Mouse (Mus musculus): ENCODE measurements at regions not wholly inside any gene's neighbourhood (a gene's known extent, or its start where the extent isn't known, plus 50 kb on each side); places are given as distances from the start of the nearest gene placed in this dataset.

GRCm38 (mm10) chr15:7508535-7508934 is 110.3 kb upstream of the Egflam start:
- WGBS, result 50% methylated on average over 8 of the region's 8 CpGs
- Histone ChIP-seq H3K27ac (ENCODE audit: low read length) (peak overlapping the region; percentile 1; the same call in 1 of the 2 replicates), H3K4me3 (replicated peaks; ENCODE audit: low read length) (no peak overlapping the region), H3K9ac (ENCODE audit: low read length) (no peak overlapping the region), H3K27me3 (ENCODE audit: control insufficient read depth, insufficient read depth, low read length) (no peaks in the 10 kb centered on the region), H3K4me2 (ENCODE audit: low read depth, low read length) (no peak overlapping the region), H3K9me3 (replicated peaks; ENCODE audit: control insufficient read depth, low read length) (no peaks in the 10 kb centered on the region), H3K4me1 (ENCODE audit: control insufficient read depth, insufficient read depth, low read length) (no peaks in the 10 kb centered on the region), H3K36me3 (ENCODE audit: control insufficient read depth, insufficient read depth, low read length) (no peaks in the 10 kb centered on the region)
- ATAC-seq (ENCODE audit: insufficient read depth, low FRiP score), result peak; percentile 40; the same call in 1 of the 2 replicates

GRCm38 (mm10) chr15:7514743-7515273 is 116.6 kb upstream of the Egflam start:
- no peak for ATAC-seq (ENCODE audit: insufficient read depth, low FRiP score)
- Histone ChIP-seq H3K4me3 (replicated peaks; ENCODE audit: low read length) (no peak overlapping the region), H3K4me1 (ENCODE audit: control insufficient read depth, insufficient read depth, low read length) (no peaks in the 10 kb centered on the region), H3K9me3 (replicated peaks; ENCODE audit: control insufficient read depth, low read length) (no peaks in the 10 kb centered on the region), H3K9ac (ENCODE audit: low read length) (no peak overlapping the region), H3K27me3 (ENCODE audit: control insufficient read depth, insufficient read depth, low read length) (no peaks in the 10 kb centered on the region), H3K36me3 (ENCODE audit: control insufficient read depth, insufficient read depth, low read length) (no peaks in the 10 kb centered on the region), H3K4me2 (ENCODE audit: low read depth, low read length) (no peak overlapping the region), H3K27ac (ENCODE audit: low read length) (no peak overlapping the region)
- WGBS, result 79% methylated on average over 13 of the region's 13 CpGs

GRCm38 (mm10) chr15:7521611-7522010 is 123.4 kb upstream of the Egflam start:
- Histone ChIP-seq H3K9ac (ENCODE audit: low read length) (no peak overlapping the region), H3K4me3 (replicated peaks; ENCODE audit: low read length) (no peak overlapping the region), H3K27ac (ENCODE audit: low read length) (no peak overlapping the region), H3K9me3 (replicated peaks; ENCODE audit: control insufficient read depth, low read length) (no peaks in the 10 kb centered on the region), H3K4me2 (ENCODE audit: low read depth, low read length) (no peak overlapping the region), H3K4me1 (ENCODE audit: control insufficient read depth, insufficient read depth, low read length) (no peaks in the 10 kb centered on the region), H3K36me3 (ENCODE audit: control insufficient read depth, insufficient read depth, low read length) (no peaks in the 10 kb centered on the region), H3K27me3 (ENCODE audit: control insufficient read depth, insufficient read depth, low read length) (no peaks in the 10 kb centered on the region)
- 79% methylated on average over 9 of the region's 9 CpGs for WGBS
- no peak for ATAC-seq (ENCODE audit: insufficient read depth, low FRiP score)

GRCm38 (mm10) chr15:7522902-7523786 is 124.9 kb upstream of the Egflam start:
- no peaks in the 10 kb centered on the region for H3K36me3 ChIP-seq (ENCODE audit: control insufficient read depth, insufficient read depth, low read length)
- H3K9ac ChIP-seq (ENCODE audit: low read length), result no peak overlapping the region
- no peak for ATAC-seq (ENCODE audit: insufficient read depth, low FRiP score)
- 42% methylated on average over 14 of the region's 14 CpGs for WGBS
- no peaks in the 10 kb centered on the region for H3K4me1 ChIP-seq (ENCODE audit: control insufficient read depth, insufficient read depth, low read length)
- no peak overlapping the region for H3K4me2 ChIP-seq (ENCODE audit: low read depth, low read length)
- H3K27ac ChIP-seq (ENCODE audit: low read length), result no peak overlapping the region
- no peak overlapping the region for H3K4me3 ChIP-seq (replicated peaks; ENCODE audit: low read length)
- no peaks in the 10 kb centered on the region for H3K9me3 ChIP-seq (replicated peaks; ENCODE audit: control insufficient read depth, low read length)
- no peaks in the 10 kb centered on the region for H3K27me3 ChIP-seq (ENCODE audit: control insufficient read depth, insufficient read depth, low read length)

- no peak overlapping the region for H3K4me2 ChIP-seq (ENCODE audit: low read depth, low read length)
- no peaks in the 10 kb centered on the region for H3K27me3 ChIP-seq (ENCODE audit: control insufficient read depth, insufficient read depth, low read length)
- no peak overlapping the region for H3K9ac ChIP-seq (ENCODE audit: low read length)
- H3K27ac ChIP-seq (ENCODE audit: low read length), result no peak overlapping the region
- H3K4me1 ChIP-seq (ENCODE audit: control insufficient read depth, insufficient read depth, low read length), result peaks cover 4% of the 10 kb centered on the region; the same call in 1 of the 2 replicates
- WGBS, result 5% methylated on average over 5 of the region's 5 CpGs
- H3K9me3 ChIP-seq (replicated peaks; ENCODE audit: control insufficient read depth, low read length), result no peaks in the 10 kb centered on the region
- ATAC-seq (ENCODE audit: insufficient read depth, low FRiP score), result no peak
- H3K36me3 ChIP-seq (ENCODE audit: control insufficient read depth, insufficient read depth, low read length), result no peaks in the 10 kb centered on the region
- H3K4me3 ChIP-seq (replicated peaks; ENCODE audit: low read length), result no peak overlapping the region
These were observed 132.9 kb upstream of the Egflam start for GRCm38 (mm10) chr15:7530959-7531588.

GRCm38 (mm10) chr15:7537858-7538257 is 139.7 kb upstream of the Egflam start:
- Histone ChIP-seq H3K9ac (ENCODE audit: low read length) (no peak overlapping the region), H3K27me3 (ENCODE audit: control insufficient read depth, insufficient read depth, low read length) (no peaks in the 10 kb centered on the region), H3K27ac (ENCODE audit: low read length) (no peak overlapping the region), H3K4me2 (ENCODE audit: low read depth, low read length) (no peak overlapping the region), H3K4me1 (ENCODE audit: control insufficient read depth, insufficient read depth, low read length) (0 out of 2 replicates have a peak, but pooled peaks cover 3% of the 10 kb centered on the region), H3K36me3 (ENCODE audit: control insufficient read depth, insufficient read depth, low read length) (no peaks in the 10 kb centered on the region), H3K4me3 (replicated peaks; ENCODE audit: low read length) (no peak overlapping the region), H3K9me3 (replicated peaks; ENCODE audit: control insufficient read depth, low read length) (no peaks in the 10 kb centered on the region)
- 27% methylated on average over 4 of the region's 4 CpGs for WGBS
- peak; percentile 58; the same call in 1 of the 2 replicates for ATAC-seq (ENCODE audit: insufficient read depth, low FRiP score)

- no peak for ATAC-seq (ENCODE audit: insufficient read depth, low FRiP score)
- 75% methylated on average over 2 of the region's 2 CpGs for WGBS
- H3K36me3 ChIP-seq (ENCODE audit: control insufficient read depth, insufficient read depth, low read length), result no peaks in the 10 kb centered on the region
- H3K9ac ChIP-seq (ENCODE audit: low read length), result no peak overlapping the region
- no peaks in the 10 kb centered on the region for H3K9me3 ChIP-seq (replicated peaks; ENCODE audit: control insufficient read depth, low read length)
- no peak overlapping the region for H3K4me3 ChIP-seq (replicated peaks; ENCODE audit: low read length)
- no peak overlapping the region for H3K27ac ChIP-seq (ENCODE audit: low read length)
- H3K4me2 ChIP-seq (ENCODE audit: low read depth, low read length), result no peak overlapping the region
- H3K27me3 ChIP-seq (ENCODE audit: control insufficient read depth, insufficient read depth, low read length), result no peaks in the 10 kb centered on the region
- H3K4me1 ChIP-seq (ENCODE audit: control insufficient read depth, insufficient read depth, low read length), result peaks cover 3% of the 10 kb centered on the region; the same call in 1 of the 2 replicates
These were observed 155.1 kb upstream of the Egflam start for GRCm38 (mm10) chr15:7553190-7553895.

GRCm38 (mm10) chr15:7554433-7554832 is 156.2 kb upstream of the Egflam start:
- H3K9ac ChIP-seq (ENCODE audit: low read length), result no peak overlapping the region
- ATAC-seq (ENCODE audit: insufficient read depth, low FRiP score), result no peak
- no peak overlapping the region for H3K27ac ChIP-seq (ENCODE audit: low read length)
- H3K4me1 ChIP-seq (ENCODE audit: control insufficient read depth, insufficient read depth, low read length), result peaks cover 3% of the 10 kb centered on the region; the same call in 1 of the 2 replicates
- no peaks in the 10 kb centered on the region for H3K36me3 ChIP-seq (ENCODE audit: control insufficient read depth, insufficient read depth, low read length)
- H3K27me3 ChIP-seq (ENCODE audit: control insufficient read depth, insufficient read depth, low read length), result no peaks in the 10 kb centered on the region
- 47% methylated on average over 3 of the region's 3 CpGs for WGBS
- H3K9me3 ChIP-seq (replicated peaks; ENCODE audit: control insufficient read depth, low read length), result no peaks in the 10 kb centered on the region
- H3K4me3 ChIP-seq (replicated peaks; ENCODE audit: low read length), result no peak overlapping the region
- no peak overlapping the region for H3K4me2 ChIP-seq (ENCODE audit: low read depth, low read length)
